Mouse (Mus musculus) retina, embryonic 14.5 days (tissue): ENCODE data around the gene Cyp4a12b.
A peak's percentile ranks its signal among the peaks of the same experiment; 100 is the strongest.
"Not testable (repeated sequence)": the region's sequence is repeated elsewhere in the genome, so short reads cannot be mapped to it uniquely, and the experiment has no call there.

Experiments used
- DNase-seq: peaks from one replicate; pipeline ENCODE4 v3.0.0-alpha.2; 2015; ENCODE audit warnings: low spot score

Gene Cyp4a12b

DNA sequence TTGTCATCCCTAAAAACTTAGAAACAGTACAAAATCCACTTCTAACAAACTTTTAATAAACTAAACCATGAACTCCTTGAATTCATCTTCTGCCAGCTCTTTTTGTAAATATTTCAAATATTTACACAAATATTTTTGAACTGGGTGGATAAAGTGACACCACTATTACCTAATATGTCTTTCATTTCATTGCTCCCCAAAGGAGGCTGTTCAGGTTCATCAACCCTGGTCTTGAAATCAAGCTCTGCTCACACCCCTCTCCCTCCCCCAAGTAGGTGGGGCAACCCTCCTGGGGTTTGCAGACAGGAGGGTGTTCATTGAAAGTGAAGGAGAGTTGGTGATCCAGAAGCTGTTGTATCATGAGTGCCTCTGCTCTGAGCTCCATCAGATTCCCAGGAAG is at the start of gene Cyp4a12b:
Cyp4a12b (plus strand) TSS at position 301 of the 400 bp plus-strand sequence.
- DNase-seq, result not testable (repeated sequence)

DNA sequence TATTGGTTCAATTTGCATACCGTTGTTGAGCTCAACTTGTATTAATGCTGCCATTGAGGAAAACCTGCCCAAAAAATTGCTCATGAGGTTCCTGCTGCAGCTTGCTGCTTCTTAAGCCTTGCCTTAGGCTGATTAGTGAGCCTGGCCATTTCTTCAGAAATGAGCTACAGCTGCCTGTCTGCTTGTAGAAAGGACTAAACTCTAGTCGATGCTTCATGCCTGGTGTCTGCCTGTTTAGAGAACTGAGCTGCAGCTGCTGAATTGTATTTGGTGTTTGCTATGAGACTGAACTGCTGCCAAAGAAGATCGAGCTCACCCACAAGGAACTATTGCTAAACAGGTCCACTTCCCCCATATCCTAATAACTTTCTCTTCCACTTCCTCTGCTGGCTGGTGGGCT is 45.8 kb upstream of the Cyp4a12b start:
- DNase-seq, result not testable (repeated sequence)

DNA sequence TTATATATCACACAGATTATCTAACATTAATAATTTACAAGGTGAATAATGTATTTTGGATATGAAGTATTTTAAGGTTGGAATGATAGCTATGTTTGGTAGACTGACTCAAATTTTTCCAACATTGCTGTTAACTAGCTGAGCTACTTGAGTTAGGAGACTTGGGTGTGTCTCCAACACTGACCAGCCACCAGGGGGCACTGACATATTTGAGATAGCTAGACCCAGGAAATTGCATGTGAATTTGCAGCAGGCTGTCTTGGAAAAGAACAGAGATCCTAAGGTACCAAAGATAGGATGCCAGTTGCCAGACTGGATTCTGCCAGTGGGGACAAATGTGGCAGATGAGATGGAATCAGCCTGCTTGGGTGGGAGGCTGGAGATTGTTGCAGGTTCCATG is 43.4 kb upstream of the Cyp4a12b start:
- DNase-seq, result peak; percentile 2

DNA sequence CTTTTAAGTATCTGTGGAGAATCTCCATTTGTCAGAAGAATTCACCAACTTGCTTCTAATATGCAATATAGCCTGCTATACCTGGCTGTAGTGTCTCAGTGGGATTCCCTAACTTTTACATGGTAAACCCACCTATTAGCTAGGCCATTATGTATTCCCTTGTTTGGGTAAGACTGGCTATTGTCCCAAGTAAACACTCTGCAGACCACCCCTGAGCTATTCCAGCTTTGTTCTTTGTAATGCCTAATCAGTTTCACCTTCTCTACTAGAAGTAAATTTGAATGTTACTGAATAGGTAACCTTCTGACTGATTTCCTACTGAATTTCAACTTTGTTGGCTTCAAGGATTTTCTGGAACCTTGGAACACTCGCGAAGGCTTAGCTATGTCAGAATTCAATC is 15.2 kb upstream of the Cyp4a12b start:
- DNase-seq, result not testable (repeated sequence)

DNA sequence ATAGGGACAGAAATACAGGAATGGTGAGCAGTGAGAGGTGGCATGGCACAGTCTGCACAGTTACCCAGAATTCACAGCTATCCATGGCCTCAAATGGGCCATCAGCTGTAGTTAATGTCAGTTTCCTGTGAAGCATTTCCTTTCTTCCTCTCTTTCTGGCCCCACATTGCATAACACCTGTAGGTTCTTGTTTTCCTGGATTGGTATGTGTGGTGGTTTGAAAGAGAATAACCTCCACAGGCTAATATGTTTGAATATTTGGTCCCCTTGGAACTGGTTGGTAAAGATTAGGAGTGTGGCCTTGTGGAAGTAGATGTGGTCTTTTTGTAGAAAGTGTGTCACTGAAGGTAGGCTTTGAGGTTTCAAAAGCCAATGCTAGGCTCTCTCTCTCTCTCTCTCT is 14.5 kb upstream of the Cyp4a12b start:
- DNase-seq, result not testable (repeated sequence)

DNA sequence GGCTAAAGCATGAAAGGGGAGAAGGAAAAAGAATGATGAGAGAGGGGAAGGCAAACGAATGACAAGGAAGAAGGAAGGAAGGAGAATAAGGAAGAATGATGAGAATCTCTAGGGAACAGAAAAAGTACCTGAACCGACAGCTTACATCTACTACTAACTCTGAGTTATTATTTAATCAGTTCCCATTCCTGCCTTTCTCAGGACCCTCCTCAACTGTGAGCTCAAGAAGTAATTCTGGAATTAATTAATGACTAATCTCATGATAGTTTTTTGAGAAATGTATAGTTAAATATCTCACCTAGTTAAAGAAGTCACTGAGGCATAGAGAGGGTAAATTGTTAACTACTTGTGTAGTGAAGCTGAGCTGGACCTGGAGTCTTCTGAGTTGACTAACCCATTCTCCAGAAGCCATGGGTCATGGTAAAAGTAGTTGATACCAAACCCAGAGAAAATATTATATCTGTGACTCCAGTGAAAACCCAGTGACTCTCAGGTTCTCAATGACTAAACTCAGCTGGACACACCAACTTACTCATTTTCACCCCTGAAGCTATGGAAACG is 39.2 kb downstream of the Cyp4a12b start:
- DNase-seq, result no peak

DNA sequence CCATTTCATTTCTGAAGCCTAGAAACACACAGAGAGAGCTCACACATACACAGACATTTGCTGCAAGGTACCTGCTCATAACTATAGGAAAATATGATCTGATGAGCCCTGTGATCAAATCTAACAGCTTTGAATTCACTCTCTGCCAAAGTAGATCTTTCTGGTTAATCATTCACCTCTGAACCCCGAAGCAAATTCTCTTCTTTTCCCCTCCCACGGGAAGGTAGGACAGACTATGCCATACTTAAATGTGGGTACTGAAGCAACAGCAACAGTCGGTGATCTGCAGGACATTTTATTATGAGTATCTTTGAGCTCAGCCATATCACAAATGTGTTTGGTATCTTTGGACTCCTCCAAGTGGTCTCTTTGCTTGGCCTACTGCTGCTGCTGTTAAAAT is 40.9 kb downstream of the Cyp4a12b start, which contains the start of gene Cyp4a30b:
Cyp4a30b (plus strand) TSS at position 301 of the 400 bp plus-strand sequence.
- DNase-seq, result no peak

DNA sequence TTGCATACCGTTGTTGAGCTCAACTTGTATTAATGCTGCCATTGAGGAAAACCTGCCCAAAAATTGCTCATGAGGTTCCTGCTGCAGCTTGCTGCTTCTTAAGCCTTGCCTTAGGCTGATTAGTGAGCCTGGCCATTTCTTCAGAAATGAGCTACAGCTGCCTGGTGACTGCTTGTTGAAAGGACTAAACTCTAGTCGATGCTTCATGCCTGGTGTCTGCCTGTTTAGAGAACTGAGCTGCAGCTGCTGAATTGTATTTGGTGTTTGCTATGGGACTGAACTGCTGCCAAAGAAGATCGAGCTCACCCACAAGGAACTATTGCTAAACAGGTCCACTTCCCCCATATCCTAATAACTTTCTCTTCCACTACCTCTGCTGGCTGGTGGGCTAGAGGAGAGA is 62.2 kb downstream of the Cyp4a12b start:
- DNase-seq, result not testable (repeated sequence)

DNA sequence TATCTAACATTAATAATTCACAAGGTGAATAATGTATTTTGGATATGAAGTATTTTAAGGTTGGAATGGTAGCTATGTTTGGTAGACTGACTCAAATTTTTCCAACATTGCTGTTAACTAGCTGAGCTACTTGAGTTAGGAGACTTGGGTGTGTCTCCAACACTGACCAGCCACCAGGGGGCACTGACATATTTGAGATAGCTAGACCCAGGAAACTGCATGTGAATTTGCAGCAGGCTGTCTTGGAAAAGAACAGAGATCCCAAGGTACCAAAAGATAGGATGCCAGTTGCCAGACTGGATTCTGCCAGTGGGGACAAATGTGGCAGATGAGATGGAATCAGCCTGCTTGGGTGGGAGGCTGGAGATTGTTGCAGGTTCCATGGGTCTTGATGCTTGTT is 64.6 kb downstream of the Cyp4a12b start:
- peak; percentile 4 for DNase-seq

DNA sequence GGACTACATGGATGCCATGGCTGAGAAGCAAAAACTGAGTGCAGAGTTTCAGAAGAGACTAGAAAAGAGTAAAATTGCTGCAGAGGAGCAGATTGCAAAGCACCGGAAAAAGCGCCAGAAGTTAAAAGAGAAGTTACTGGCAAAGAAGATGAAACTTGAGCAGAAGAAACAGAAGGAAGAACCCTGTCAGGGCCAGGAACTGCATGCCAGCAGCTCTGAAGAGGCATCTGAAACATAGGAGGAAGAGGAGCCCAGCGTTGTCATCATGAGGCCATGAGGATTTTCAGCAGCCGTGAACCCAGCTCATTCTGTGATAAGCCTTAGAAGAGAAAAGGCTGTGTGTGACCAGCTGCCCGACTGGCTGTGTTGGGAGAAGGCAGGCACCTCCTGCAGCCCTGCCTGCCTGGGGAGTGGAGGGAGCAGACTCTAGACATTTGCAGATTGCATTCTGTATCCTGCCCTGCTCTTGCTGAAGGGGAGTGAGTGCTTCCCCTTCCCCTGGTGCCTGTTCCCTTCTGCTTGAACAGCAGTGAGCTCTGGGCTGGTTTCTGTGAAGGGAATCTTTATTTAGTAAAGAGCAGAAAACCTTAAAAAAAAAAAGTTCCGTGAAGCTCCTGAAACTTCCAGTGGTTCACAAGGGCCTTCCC is 69.7 kb downstream of the Cyp4a12b start:
- no peak for DNase-seq
